23 mouse cellular contexts compared by ENCODE assay signal in the genomic region with DNA sequence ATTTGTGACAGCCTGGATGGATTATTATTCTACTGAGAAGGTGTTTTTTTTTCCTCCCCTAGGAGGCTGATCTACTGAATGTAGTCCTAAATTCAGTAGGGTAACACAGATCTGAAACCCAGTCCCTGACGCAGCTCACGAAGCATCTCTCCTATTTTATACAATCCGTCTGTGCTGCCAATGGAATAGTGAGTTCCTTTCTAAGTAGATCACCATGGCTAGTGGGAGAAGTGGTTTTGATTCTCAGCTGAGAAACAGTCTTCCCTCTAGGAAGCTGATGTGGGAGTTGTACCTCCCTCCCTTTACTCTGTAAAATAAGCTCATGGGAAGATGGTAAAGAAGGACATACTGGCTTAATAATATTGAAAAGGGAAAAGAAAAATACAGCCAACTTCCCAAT.
DNase-seq lines count a peak whose midpoint lies in the region; ATAC-seq and TF ChIP-seq lines count a peak whose summit lies in the region.
"Had no signal": no experiment of that assay in that cellular context is flagged by ENCODE, and none has a peak within 500 bp of the region (broad histone marks: within the 10 kb centered on the region; RNA-seq: fewer than 3 reads in every experiment).

No protein-coding gene starts in this region.

- H3K4me3 ChIP-seq in lung, embryonic 14.5 days (ENCODE audit: low read depth, low read length) = no peak overlapping the region
- H3K4me3 ChIP-seq in lung, adult 2 months (replicated peaks; ENCODE audit: extremely low read depth, low read depth, low read length) = no peak overlapping the region
- H3K4me3 ChIP-seq: embryonic facial prominence, embryonic 10.5 days; embryonic facial prominence, embryonic 13.5 days; erythroblast, embryonic 14.5 days; forebrain, embryonic 12.5 days; forebrain, embryonic 15.5 days; gastrocnemius, adult 2 months; hindbrain, embryonic 12.5 days; hindbrain, embryonic 15.5 days had no signal

- WGBS in lung, embryonic 14.5 days = 29% methylated on average over 3 of the region's 3 CpGs
- WGBS in lung, adult 2 months = 43% methylated on average over 3 of the region's 3 CpGs

- no peak overlapping the region for H3K9ac ChIP-seq in lung, embryonic 14.5 days
- H3K9ac ChIP-seq: embryonic facial prominence, embryonic 13.5 days; forebrain, embryonic 12.5 days; forebrain, embryonic 15.5 days; hindbrain, embryonic 12.5 days; hindbrain, embryonic 15.5 days had no signal

- H3K9me3 ChIP-seq in lung, embryonic 14.5 days (ENCODE audit: low read depth, low read length) = no peaks in the 10 kb centered on the region
- H3K9me3 ChIP-seq: embryonic facial prominence, embryonic 10.5 days; embryonic facial prominence, embryonic 13.5 days; forebrain, embryonic 12.5 days; forebrain, embryonic 15.5 days; hindbrain, embryonic 12.5 days; hindbrain, embryonic 15.5 days had no signal

- DNase-seq in frontal cortex, postnatal 14 days (ENCODE audit: low spot score in 2 of 2) = no peak
- DNase-seq in lung, embryonic 14.5 days = no peak
- no peak for DNase-seq in lung, adult 2 months
- peak; percentile 41 for DNase-seq in brain, adult 2 months (ENCODE audit: low read depth, low spot score)
- DNase-seq in embryo, embryonic 11 days = no peak
- DNase-seq: adrenal gland, adult 8-10 months; adrenal gland, postnatal 25 days; cerebellum, adult 18-20 months; cerebellum, adult 9-10 months; cerebellum, postnatal 14 days; gastrocnemius, adult 2 months; gastrocnemius, postnatal 14 days; heart, adult 11 months had no signal

- peaks cover 11% of the 10 kb centered on the region; the same call in 1 of the 2 replicates for H3K4me1 ChIP-seq in lung, embryonic 14.5 days (ENCODE audit: insufficient read depth)
- H3K4me1 ChIP-seq in lung, adult 2 months (ENCODE audit: control insufficient read depth, insufficient read depth, low read length) = no peaks in the 10 kb centered on the region; the same call in 1 of the 2 replicates

- no peak overlapping the region for H3K4me2 ChIP-seq in lung, embryonic 14.5 days
- H3K4me2 ChIP-seq: embryonic facial prominence, embryonic 13.5 days; forebrain, embryonic 12.5 days; heart, embryonic 11.5 days; hindbrain, embryonic 12.5 days had no signal

- H3K27ac ChIP-seq in lung, embryonic 14.5 days (ENCODE audit: low read depth) = no peak overlapping the region
- H3K27ac ChIP-seq: embryonic facial prominence, embryonic 10.5 days; embryonic facial prominence, embryonic 13.5 days; forebrain, embryonic 12.5 days; forebrain, embryonic 15.5 days; gastrocnemius, adult 2 months; hindbrain, embryonic 12.5 days; hindbrain, embryonic 15.5 days had no signal

- no peaks in the 10 kb centered on the region for H3K36me3 ChIP-seq in lung, embryonic 14.5 days (ENCODE audit: insufficient read depth)
- H3K36me3 ChIP-seq: embryonic facial prominence, embryonic 10.5 days; embryonic facial prominence, embryonic 13.5 days; forebrain, embryonic 12.5 days; forebrain, embryonic 15.5 days; hindbrain, embryonic 12.5 days; hindbrain, embryonic 15.5 days had no signal

- no peak for TF ChIP-seq CTCF in lung, embryonic 14.5 days (IDR thresholded peaks at IDR 0.05; ENCODE audit: low read depth)
- no peak for TF ChIP-seq CTCF in lung, adult 2 months (IDR thresholded peaks at IDR 0.05; ENCODE audit: insufficient read depth, low read length)

- TF ChIP-seq POLR2A in lung, adult 2 months (IDR thresholded peaks at IDR 0.05; ENCODE audit: borderline replicate concordance, extremely low read depth, low read depth, low read length) = no peak

- peak; percentile 67 for ATAC-seq in frontal cortex, adult (ENCODE audit: low TSS enrichment)
- peak; percentile 64 for ATAC-seq in lung, embryonic 14.5 days (ENCODE audit: insufficient read depth)
- ATAC-seq: activated CD4-positive, CD25-positive, alpha-beta regulatory T cell, adult 4 months; forebrain, embryonic 15.5 days had no signal

- peaks cover 5% of the 10 kb centered on the region; the same call in 1 of the 2 replicates for H3K27me3 ChIP-seq in lung, embryonic 14.5 days (ENCODE audit: insufficient read depth, low read length)
- H3K27me3 ChIP-seq: forebrain, embryonic 15.5 days; hindbrain, embryonic 12.5 days; hindbrain, embryonic 15.5 days had no signal
